Mouse (Mus musculus) frontal cortex, postnatal 25 days (tissue): ENCODE results near the gene Cryge.
"Not testable (repeated sequence)": the region's sequence is repeated elsewhere in the genome, so short reads cannot be mapped to it uniquely, and the experiment has no call there.

ENCODE experiments used
- DNase-seq, 2 experiments: peaks; one replicate each; pipeline ENCODE4 v3.0.0; 2022; ENCODE audit warnings: low spot score in 2 of 2

The Cryge gene

GRCm38 (mm10) chr1:65050952-65051351 is at the start of gene Cryge:
Gene Cryge, minus strand, starts transcription at chr1:65051149.
- DNase-seq, result not testable (repeated sequence)

GRCm38 (mm10) chr1:65096953-65097352 is 46.0 kb upstream of the Cryge start:
- no peak for DNase-seq

- no peak for DNase-seq
Observed at GRCm38 (mm10) chr1:65091566-65091965, 40.6 kb upstream of the Cryge start.

GRCm38 (mm10) chr1:65090370-65090769 is 39.4 kb upstream of the Cryge start:
- no peak for DNase-seq

GRCm38 (mm10) chr1:65088567-65089356 is 37.8 kb upstream of the Cryge start:
- no peak for DNase-seq

- DNase-seq, result no peak
Observed at GRCm38 (mm10) chr1:65082188-65082587, 31.2 kb upstream of the Cryge start, which contains the start of gene Crygb. Gene Crygb, minus strand, starts transcription at chr1:65082288.

- DNase-seq, result no peak
Observed at GRCm38 (mm10) chr1:65075607-65076006, 24.7 kb upstream of the Cryge start.

GRCm38 (mm10) chr1:65073589-65073988 is 22.6 kb upstream of the Cryge start, which contains the start of gene Crygc:
Gene Crygc, minus strand, starts transcription at chr1:65073689.
- DNase-seq, result no peak

GRCm38 (mm10) chr1:65067842-65068241 is 16.9 kb upstream of the Cryge start:
- no peak for DNase-seq

GRCm38 (mm10) chr1:65064201-65064600 is 13.3 kb upstream of the Cryge start:
- no peak for DNase-seq

- DNase-seq, result no peak
Observed at GRCm38 (mm10) chr1:65063352-65063751, 12.4 kb upstream of the Cryge start, which contains the start of gene Crygd. Gene Crygd, minus strand, starts transcription at chr1:65063452.

GRCm38 (mm10) chr1:65052140-65052539 is 1.2 kb upstream of the Cryge start:
- DNase-seq, result no peak

- DNase-seq, result no peak
Observed at GRCm38 (mm10) chr1:65051696-65052095, 747 bp upstream of the Cryge start.

GRCm38 (mm10) chr1:65048781-65049180 is 2.2 kb downstream of the Cryge start:
- no peak for DNase-seq

- peak in 1 of 2 experiments; percentile 13 for DNase-seq
Observed at GRCm38 (mm10) chr1:65046401-65047109, 4.4 kb downstream of the Cryge start.

GRCm38 (mm10) chr1:65043433-65043832 is 7.5 kb downstream of the Cryge start:
- no peak for DNase-seq

GRCm38 (mm10) chr1:65041837-65042236 is 9.1 kb downstream of the Cryge start:
- DNase-seq, result no peak

- no peak for DNase-seq
Observed at GRCm38 (mm10) chr1:65040806-65041205, 10.1 kb downstream of the Cryge start.

GRCm38 (mm10) chr1:65039679-65040078 is 11.3 kb downstream of the Cryge start:
- DNase-seq, result no peak

GRCm38 (mm10) chr1:65037542-65037941 is 13.4 kb downstream of the Cryge start:
- no peak for DNase-seq

- no peak for DNase-seq
Observed at GRCm38 (mm10) chr1:65035513-65035912, 15.4 kb downstream of the Cryge start.

GRCm38 (mm10) chr1:65032641-65033040 is 18.3 kb downstream of the Cryge start, which contains the start of gene Akr1cl:
Gene Akr1cl, minus strand, starts transcription at chr1:65032759.
- DNase-seq, result no peak

- DNase-seq, result no peak
Observed at GRCm38 (mm10) chr1:65028206-65028605, 22.7 kb downstream of the Cryge start.
